Mouse (Mus musculus): ENCODE data around the gene Msn. TPM values are rescaled to one million over a fixed set of nuclear protein-coding genes. Genes with fewer than 3 reads are reported as not detected.
"Not testable (repeated sequence)": the region's sequence is repeated elsewhere in the genome, so short reads cannot be mapped to it uniquely, and the experiment has no call there.

Gene Msn
- total RNA-seq, 2 experiments from 2014 or later: 17.4 to 17.5 TPM

DNA sequence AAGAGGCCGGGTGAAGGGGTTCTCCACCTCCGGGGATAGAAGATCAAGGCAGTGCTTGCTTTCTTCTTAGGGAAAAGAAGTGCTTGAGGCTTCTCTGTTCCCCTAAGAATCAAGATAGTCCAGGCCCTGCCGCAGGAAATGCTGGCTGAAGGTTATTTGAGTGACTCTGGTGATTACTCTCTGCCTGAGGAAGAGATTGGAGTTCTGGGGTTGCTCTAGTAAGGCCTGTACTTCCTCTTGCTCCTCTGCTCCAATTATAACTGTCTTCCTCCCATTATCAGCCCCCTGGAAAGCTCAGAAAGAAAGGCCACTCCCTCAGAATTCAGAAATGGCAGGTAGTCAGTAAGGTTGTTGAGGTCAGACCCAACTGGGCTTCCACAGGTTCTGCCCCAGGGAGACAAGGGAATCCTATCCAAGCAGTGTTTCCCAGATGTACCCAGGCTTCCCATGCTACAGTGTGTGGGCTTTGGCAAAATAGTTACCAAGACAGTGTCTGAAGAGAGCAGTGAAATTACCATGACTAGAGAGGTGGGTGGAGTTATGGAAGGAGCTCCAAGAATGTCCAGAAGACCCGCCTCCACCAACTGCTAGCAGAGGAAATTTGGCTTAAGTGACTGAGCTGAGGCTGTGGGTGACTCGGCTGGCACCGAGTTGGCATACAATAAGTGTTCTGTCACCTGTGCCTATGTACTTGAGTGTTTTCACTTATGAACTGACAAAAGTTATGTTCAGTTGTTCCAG, 39.2 kb downstream of the Msn start:
- intact Hi-C loops (cut with DNase I): loop anchor here (10.0 kb wide), 1 partner anchor 110 kb away; no protein-coding TSS in a partner anchor

DNA sequence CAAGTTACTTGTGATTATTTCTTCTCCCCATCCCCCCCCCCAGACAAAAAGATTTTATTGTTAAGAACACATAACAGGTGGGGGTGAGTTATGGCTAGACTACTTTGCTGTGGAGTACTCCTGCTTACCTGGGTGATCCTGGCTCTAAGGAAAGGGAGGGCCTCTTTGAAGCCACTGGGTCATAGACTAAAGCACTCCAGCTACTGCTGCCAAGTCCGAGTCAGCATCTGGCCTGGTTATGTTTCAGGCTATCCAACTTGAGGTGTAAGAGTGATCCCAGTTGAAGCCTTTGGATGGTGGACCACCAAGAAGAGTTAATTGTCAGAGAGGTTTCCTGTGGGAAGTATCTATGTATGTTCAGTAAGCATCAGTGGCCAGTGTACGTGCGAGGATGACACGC, 39.7 kb downstream of the Msn start:
- DNase-seq (ENCODE audit: low spot score in 2 of 2): no peak
- intact Hi-C loops (cut with DNase I): loop anchor here (10.0 kb wide), 1 partner anchor 111 kb away; no protein-coding TSS in a partner anchor

More for the DNA sequence above, 39.2 kb downstream of the Msn start:
- peak in 1 of 2 experiments; percentile 21 for DNase-seq (ENCODE audit: low spot score in 2 of 2)

DNA sequence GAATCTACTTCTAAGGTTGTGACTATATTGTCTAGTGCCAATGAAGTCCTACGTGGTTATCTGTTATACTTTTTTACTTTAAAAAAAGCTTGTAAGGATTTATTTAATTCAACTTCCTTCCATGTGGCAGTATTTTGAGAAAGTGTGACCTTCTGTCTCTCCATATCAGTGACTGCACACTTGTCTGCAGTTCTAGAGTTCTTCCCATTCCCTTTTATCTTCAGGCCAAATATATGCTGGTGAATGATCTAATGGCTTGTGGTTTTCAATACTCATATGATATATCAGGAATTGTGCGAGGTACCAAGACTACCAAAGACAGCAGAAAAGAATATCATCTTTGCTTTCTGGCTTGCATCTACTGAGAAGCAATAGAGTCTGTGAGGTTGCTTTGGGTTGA, 43.4 kb downstream of the Msn start:
- intact Hi-C loops (cut with DNase I): loop anchor here (10.0 kb wide), 1 partner anchor 114 kb away; no protein-coding TSS in a partner anchor
- no peak for DNase-seq (ENCODE audit: low spot score in 2 of 2)

DNA sequence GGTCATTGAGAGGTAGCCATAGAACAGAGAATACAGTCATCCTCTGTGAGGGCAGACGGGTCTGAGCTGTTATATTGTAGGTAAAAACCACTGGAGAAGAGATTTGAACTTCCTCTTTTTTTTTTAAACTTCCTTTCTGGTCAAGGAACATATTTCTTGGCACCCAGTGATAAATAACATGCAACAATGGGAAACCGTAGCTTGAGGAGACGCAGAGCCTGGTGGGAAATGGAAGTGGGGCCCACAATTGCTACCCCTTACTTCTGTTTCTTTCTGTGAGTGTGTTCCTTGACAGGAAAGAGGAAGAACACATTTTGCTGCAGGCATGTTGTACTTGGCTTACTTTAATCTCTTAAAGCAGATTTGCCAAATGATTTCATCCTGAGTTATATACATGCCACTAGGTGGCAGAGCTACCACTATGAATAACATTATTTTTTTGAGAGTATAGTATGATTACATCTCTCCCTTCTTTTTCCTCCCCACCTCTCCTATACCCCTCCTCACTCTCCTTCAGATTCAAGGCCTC, 49.2 kb downstream of the Msn start:
- DNase-seq (ENCODE audit: low spot score in 2 of 2): no peak
- intact Hi-C loops (cut with DNase I): loop anchor here (5.0 kb wide), 1 partner anchor 732 kb away; no protein-coding TSS in a partner anchor

DNA sequence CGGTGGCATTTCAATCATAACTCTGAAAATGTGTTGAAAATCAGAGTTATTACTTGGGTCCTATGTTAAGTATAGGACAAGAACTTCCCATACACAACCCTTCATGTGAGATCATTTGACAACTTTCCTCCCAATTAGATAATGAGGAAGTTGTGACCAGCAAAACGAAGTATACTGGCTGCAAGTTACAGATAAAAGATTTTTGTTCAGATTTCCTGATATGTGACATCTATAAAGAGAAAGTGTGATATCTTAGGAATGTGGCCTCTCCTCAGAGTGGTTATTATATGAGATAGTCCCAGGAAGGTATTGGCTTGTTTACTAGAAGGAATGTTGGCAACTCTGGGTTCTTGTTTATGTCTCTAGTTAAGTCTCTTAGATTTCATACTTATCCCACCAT, 52.4 kb downstream of the Msn start:
- no peak for DNase-seq (ENCODE audit: low spot score in 2 of 2)
- intact Hi-C loops (cut with DNase I): no loop called here

DNA sequence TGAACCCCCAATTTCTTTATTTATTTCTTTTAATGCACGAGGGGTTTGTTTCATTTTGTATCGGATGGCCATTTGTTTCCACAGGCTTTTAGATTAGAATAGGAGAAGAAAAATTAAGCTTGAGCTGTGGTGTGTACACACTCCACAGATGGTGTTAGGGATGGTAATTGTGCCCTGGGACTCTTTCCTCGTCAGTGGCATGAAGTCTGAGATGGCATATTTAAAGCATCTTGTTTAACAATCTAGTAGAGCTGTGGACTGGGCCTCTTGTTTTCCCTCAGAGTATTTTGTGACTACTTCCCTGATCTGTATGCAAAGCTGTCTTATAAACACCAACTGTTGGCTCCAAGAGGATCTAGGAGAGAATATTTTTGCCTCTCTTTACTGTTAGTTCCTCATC, 57.5 kb downstream of the Msn start:
- intact Hi-C loops (cut with DNase I): no loop called here

DNA sequence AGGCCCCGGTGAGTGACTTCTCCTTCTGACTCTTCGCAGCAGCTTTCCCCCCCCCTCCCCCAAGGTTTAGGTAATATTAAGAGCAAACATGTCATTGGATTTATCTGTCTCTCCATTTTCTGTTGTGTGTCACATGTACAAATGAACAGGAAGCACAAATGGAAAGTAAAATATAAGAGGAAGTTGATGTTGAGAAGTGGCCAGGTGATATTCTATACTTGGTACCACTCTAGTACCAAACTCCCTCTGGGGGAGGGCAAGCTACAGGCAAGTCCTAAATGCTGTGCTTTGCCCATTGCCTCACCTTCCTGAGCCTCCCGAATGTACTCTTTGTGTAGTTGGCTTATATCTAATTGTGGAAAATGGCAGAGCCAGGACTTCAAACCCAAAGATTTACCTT, 62.1 kb downstream of the Msn start:
- intact Hi-C loops (cut with DNase I): no loop called here
- DNase-seq (ENCODE audit: low spot score in 2 of 2): no peak

More for the DNA sequence above, 57.5 kb downstream of the Msn start:
- no peak for DNase-seq (ENCODE audit: low spot score in 2 of 2)

DNA sequence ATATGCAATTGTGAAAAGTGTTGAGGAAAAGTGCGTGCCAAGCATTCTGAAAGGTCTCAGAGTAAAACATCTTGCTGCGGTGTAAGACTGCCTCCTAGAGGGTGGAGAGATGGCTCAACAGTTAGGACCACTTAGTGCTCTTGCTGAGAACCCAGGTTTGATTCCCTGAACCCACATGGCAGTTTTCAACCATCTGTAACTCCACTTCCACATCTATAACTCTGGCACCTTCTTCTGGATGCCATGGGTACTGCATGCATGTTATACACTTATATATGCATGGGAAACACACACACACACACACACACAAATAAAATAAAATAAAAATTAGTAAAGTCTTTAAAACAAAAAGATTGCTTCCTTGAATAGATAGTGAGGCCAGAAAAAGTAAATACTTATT, 66.7 kb downstream of the Msn start:
- intact Hi-C loops (cut with DNase I): no loop called here
- no peak for DNase-seq (ENCODE audit: low spot score in 2 of 2)

DNA sequence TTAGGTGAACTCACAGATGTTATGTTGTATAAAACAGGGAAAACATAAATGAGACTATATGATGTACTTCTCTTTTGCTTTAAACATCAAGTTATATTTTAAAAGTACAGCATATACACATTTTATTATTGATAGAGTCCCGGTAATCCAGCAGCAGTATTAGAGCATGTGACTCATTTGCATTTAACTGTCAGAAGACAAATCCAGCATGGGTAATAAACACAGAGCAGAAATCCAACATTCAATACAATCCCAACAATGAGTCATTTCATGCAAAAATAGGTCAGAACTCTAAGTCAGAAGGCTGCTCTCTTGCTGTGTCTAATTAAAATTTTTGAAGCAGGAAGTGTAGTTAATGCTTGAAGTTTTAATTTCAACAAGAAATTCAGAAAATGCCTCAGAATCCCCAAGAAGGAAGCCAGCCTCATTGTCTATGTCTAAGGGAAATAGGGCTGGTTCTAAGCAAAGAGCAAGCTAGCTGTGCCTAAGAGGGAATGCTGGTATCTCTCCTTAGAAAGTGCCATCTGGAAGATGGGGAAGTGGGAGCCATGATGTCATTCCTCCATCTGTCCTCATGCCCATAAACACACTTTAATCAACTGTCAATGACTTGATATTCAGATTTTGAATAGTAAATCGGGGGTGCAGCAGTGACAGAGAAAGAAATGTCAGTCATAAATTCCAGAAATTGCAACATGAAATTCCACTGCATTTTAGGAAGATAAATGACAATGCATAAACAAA, 76.0 kb downstream of the Msn start:
- intact Hi-C loops (cut with DNase I): no loop called here
- DNase-seq (ENCODE audit: low spot score in 2 of 2): no peak

DNA sequence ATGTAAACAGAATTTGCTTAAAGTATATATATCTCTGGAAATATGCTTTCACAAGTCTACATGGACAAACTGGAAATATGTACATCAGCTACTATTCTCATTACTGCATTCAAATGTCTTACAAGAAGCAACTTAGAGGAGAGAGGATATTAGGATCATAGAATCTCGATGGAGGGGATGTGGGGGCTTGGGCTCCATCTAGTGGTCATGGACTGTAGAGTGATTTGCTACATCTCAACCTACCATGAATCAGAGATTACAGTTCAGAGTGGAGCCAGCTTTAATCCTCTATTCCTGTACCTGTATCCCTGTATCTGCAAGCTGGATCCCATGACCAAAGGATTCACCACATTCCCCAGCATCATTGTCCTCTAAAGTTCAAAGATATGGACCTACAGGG, 82.6 kb downstream of the Msn start:
- DNase-seq (ENCODE audit: low spot score in 2 of 2): no peak
- intact Hi-C loops (cut with DNase I): loop anchor here (5.0 kb wide), 1 partner anchor 171 kb away; no protein-coding TSS in a partner anchor

DNA sequence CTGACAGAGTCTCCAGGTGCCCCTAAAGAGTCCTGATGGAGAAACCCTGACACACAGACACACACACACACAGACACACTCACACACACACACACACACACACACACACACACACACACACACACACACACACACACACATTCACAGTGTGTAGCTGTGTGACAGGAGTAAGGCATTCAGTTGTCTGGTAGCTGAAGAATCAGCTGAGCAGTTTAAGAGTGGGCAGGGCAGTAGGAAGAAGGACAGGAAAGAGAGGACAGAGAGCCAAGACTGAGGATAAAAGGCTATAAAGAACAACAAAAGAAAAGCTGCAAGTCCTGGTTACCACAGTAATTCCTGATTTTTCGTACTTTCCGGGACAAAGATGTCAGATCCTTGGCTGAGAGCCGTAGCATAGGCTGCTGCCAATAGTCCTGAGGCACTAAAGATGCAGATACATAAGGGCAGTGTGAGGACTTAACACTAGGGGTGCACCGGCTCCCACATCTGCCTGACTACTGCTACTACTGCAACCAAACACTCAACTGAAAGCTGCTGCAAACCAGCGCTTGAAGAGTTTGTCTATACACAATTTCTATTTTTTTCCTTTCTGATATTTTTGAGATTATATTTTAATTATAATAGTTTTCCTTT, 88.4 kb downstream of the Msn start:
- intact Hi-C loops (cut with DNase I): no loop called here
- no peak for DNase-seq (ENCODE audit: low spot score in 2 of 2)

DNA sequence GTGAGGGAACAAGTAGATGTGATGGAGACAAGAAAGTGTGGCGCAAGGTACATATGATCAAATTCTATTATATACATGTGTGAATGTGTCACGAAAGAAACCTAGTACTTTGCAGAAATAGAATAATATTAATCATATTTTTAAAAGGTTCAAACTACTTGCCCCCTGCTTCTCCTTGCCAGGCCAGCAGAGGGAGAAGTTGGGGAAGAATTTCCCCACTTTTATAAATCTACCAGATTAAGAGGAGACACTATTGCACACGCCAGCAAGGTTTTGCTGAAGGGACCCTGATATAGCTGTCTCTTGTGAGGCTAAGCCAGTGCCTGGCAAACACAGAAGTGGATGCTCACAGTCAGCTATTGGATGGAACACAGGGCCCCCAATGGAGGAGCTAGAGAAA, 109.3 kb downstream of the Msn start:
- DNase-seq (ENCODE audit: low spot score in 2 of 2); intact Hi-C loops (cut with DNase I): not testable (repeated sequence)

DNA sequence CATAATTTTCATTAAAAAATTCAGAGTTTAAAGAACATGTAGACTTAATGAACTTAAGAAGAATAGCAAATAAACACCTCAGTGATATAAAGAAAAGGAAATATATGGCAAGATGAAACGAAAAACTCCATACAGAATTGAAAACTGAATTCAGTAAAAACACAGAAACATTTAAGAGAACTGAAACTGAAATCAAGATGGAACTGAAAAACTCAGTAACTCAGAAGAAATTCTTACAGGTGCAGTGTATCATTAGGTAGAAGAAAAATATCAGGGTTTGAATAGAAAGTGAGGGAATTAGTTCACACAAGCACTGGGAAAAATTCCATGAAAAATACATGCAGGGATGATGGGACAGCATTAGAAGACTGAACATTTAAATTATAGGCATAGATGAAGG, 111.0 kb downstream of the Msn start:
- intact Hi-C loops (cut with DNase I): no loop called here

DNA sequence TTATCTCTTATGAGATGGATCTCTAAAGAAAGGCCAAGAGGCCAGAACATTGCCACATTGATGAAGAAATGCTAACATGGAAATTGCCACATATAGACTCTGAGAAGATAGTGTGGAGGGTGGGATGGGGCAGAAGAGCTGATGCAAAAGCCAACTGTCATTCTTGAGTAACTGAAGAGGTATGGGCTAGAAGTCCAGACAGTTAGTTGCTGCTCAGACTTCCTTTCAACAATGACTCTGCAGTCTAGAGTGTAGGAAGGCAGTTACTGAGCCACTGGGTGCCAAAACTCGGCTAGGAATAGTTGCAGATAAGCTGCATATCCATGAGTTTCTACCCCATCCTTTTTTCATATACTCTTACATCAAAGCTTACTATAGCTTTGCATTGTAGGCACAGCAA, 122.2 kb downstream of the Msn start:
- no peak for DNase-seq (ENCODE audit: low spot score in 2 of 2)
- intact Hi-C loops (cut with DNase I): no loop called here

More for the DNA sequence above, 111.0 kb downstream of the Msn start:
- DNase-seq (ENCODE audit: low spot score in 2 of 2): no peak

Other genes starting within 250 kb of the Msn start
- gene Las1l, start 139.1 kb upstream of the Msn start, total RNA-seq (2021): 10 to 100 TPM; 44.6 to 60.7 TPM
- gene Vsig4, start 197.4 kb downstream of the Msn start, total RNA-seq (2021): not detected